Mouse (Mus musculus): ENCODE data around the gene Fbxo27. TPM values are rescaled to one million over a fixed set of nuclear protein-coding genes. Genes with fewer than 3 reads are reported as not detected.
A peak's percentile ranks its signal among the peaks of the same experiment; 100 is the strongest.
"Not testable (repeated sequence)": the region's sequence is repeated elsewhere in the genome, so short reads cannot be mapped to it uniquely, and the experiment has no call there.

Gene Fbxo27
- polyA plus RNA-seq, 1 experiment from 2014 or later = 15.7 TPM

GRCm38 (mm10) chr7:28701306-28701705 lies 8.7 kb downstream of the Fbxo27 start:
- DNase-seq (ENCODE audit: low spot score) = not testable (repeated sequence)

- peak; percentile 31 for DNase-seq (ENCODE audit: low spot score)
Measured at GRCm38 (mm10) chr7:28702601-28703143, 10.0 kb downstream of the Fbxo27 start.

- no peak for DNase-seq (ENCODE audit: low spot score)
Measured at GRCm38 (mm10) chr7:28709454-28709853, 16.8 kb downstream of the Fbxo27 start.

GRCm38 (mm10) chr7:28710962-28711361 lies 18.3 kb downstream of the Fbxo27 start:
- DNase-seq (ENCODE audit: low spot score) = no peak

- DNase-seq (ENCODE audit: low spot score) = no peak
Measured at GRCm38 (mm10) chr7:28714667-28715066, 22.0 kb downstream of the Fbxo27 start.

GRCm38 (mm10) chr7:28715598-28715997 lies 22.9 kb downstream of the Fbxo27 start:
- DNase-seq (ENCODE audit: low spot score) = no peak

GRCm38 (mm10) chr7:28716590-28717281 lies 24.1 kb downstream of the Fbxo27 start, which contains the start of gene Fbxo17:
Gene Fbxo17, plus strand, starts transcription at chr7:28716804.
- DNase-seq (ENCODE audit: low spot score) = peak; percentile 58

GRCm38 (mm10) chr7:28717726-28718125 lies 25.1 kb downstream of the Fbxo27 start:
- DNase-seq (ENCODE audit: low spot score) = no peak

- no peak for DNase-seq (ENCODE audit: low spot score)
Measured at GRCm38 (mm10) chr7:28719159-28719558, 26.5 kb downstream of the Fbxo27 start.

- no peak for DNase-seq (ENCODE audit: low spot score)
Measured at GRCm38 (mm10) chr7:28719650-28720049, 27.0 kb downstream of the Fbxo27 start.

GRCm38 (mm10) chr7:28720753-28721537 lies 28.3 kb downstream of the Fbxo27 start:
- DNase-seq (ENCODE audit: low spot score) = peak; percentile 32

- DNase-seq (ENCODE audit: low spot score) = peak; percentile 22
Measured at GRCm38 (mm10) chr7:28722079-28722478, 29.4 kb downstream of the Fbxo27 start.

- DNase-seq (ENCODE audit: low spot score) = no peak
Measured at GRCm38 (mm10) chr7:28724613-28725012, 32.0 kb downstream of the Fbxo27 start.

- peak; percentile 81 for DNase-seq (ENCODE audit: low spot score)
Measured at GRCm38 (mm10) chr7:28726600-28726999, 34.0 kb downstream of the Fbxo27 start.

GRCm38 (mm10) chr7:28727649-28728340 lies 35.1 kb downstream of the Fbxo27 start:
- DNase-seq (ENCODE audit: low spot score) = no peak

- DNase-seq (ENCODE audit: low spot score) = peak; percentile 84
Measured at GRCm38 (mm10) chr7:28732341-28733142, 39.9 kb downstream of the Fbxo27 start.

GRCm38 (mm10) chr7:28733211-28733610 lies 40.6 kb downstream of the Fbxo27 start:
- DNase-seq (ENCODE audit: low spot score) = peak; percentile 25

GRCm38 (mm10) chr7:28735701-28736100 lies 43.1 kb downstream of the Fbxo27 start:
- no peak for DNase-seq (ENCODE audit: low spot score)

- no peak for DNase-seq (ENCODE audit: low spot score)
Measured at GRCm38 (mm10) chr7:28739829-28740228, 47.2 kb downstream of the Fbxo27 start.

GRCm38 (mm10) chr7:28740949-28741348 lies 48.3 kb downstream of the Fbxo27 start:
- peak; percentile 22 for DNase-seq (ENCODE audit: low spot score)

- no peak for DNase-seq (ENCODE audit: low spot score)
Measured at GRCm38 (mm10) chr7:28741368-28741708, 48.7 kb downstream of the Fbxo27 start.

Measured in thymus, postnatal 0 days (tissue).